Mouse (Mus musculus): ENCODE results near the gene Acin1. TPM values are rescaled to one million over a fixed set of nuclear protein-coding genes. Genes with fewer than 3 reads are reported as not detected.
A peak's percentile ranks its signal among the peaks of the same experiment; 100 is the strongest.

Gene Acin1
- polyA plus RNA-seq, 1 experiment from 2014 or later, result 99.4 TPM

DNA sequence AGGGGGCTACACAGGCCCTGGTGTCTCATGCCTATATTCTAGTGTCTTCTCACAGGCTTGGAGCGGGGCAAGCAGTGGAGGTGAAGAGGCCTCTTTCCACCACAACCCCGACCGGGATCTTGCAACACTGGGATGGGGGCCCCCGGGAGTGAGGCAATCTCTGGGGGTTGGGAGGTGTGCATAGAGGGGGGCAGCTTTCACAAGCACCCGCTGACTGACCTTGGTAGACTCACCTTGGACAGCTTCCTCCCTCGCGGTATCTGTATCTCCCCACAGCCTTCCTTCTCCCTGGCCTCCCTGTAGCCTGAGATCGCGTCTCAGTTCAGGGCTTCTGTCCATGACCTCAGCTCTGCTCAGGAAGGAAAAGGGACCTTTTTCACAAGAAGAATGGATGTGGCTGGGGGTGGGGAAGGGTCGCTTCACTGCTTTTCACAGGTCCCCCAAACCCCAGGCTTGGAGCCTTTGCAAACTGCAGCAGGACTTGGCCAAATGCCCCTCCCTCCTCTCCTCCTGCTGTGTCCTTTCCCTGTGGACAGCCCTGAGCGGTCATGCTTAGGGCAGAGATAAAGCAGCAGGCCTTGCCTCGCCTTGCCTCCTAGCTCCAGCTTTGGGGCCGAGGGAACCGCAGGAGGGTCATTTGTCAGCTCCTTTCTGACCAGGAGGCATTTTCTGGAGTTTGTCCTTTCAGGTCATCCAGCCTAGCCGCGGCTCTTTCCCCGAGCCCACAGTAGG is 20.0 kb upstream of the Acin1 start:
- Histone ChIP-seq H3K36me3 (ENCODE audit: control insufficient read depth, insufficient read depth, low read length) (no peaks in the 10 kb centered on the region), H3K4me2 (ENCODE audit: low read depth, low read length) (no peak overlapping the region), H3K27me3 (replicated peaks; ENCODE audit: control insufficient read depth, insufficient read depth, low read length) (no peaks in the 10 kb centered on the region), H3K4me3 (ENCODE audit: low read depth, low read length) (no peak overlapping the region), H3K27ac (replicated peaks; ENCODE audit: low read depth, low read length) (no peak overlapping the region), H3K9ac (ENCODE audit: low read depth, low read length) (no peak overlapping the region), H3K9me3 (ENCODE audit: control insufficient read depth, low read length) (no peaks in the 10 kb centered on the region), H3K4me1 (ENCODE audit: control insufficient read depth, insufficient read depth, low read length) (no peaks in the 10 kb centered on the region)
- ATAC-seq (ENCODE audit: low read depth), result no peak
- DNase-seq (ENCODE audit: low spot score), result no peak
- WGBS, result 50% methylated on average over 17 of the region's 17 CpGs

- H3K4me1 ChIP-seq (ENCODE audit: control insufficient read depth, insufficient read depth, low read length), result no peaks in the 10 kb centered on the region
- no peak overlapping the region for H3K9ac ChIP-seq (ENCODE audit: low read depth, low read length)
- no peaks in the 10 kb centered on the region for H3K36me3 ChIP-seq (ENCODE audit: control insufficient read depth, insufficient read depth, low read length)
- no peaks in the 10 kb centered on the region for H3K9me3 ChIP-seq (ENCODE audit: control insufficient read depth, low read length)
- no peak overlapping the region for H3K27ac ChIP-seq (replicated peaks; ENCODE audit: low read depth, low read length)
- ATAC-seq (ENCODE audit: low read depth) (no peak), DNase-seq (ENCODE audit: low spot score) (no peak)
- 54% methylated on average over 5 of the region's 5 CpGs for WGBS
- no peak overlapping the region for H3K4me3 ChIP-seq (ENCODE audit: low read depth, low read length)
- H3K4me2 ChIP-seq (ENCODE audit: low read depth, low read length), result no peak overlapping the region
- no peaks in the 10 kb centered on the region for H3K27me3 ChIP-seq (replicated peaks; ENCODE audit: control insufficient read depth, insufficient read depth, low read length)
Observed at GRCm38 (mm10) chr14:54705844-54706243, 19.1 kb upstream of the Acin1 start.

DNA sequence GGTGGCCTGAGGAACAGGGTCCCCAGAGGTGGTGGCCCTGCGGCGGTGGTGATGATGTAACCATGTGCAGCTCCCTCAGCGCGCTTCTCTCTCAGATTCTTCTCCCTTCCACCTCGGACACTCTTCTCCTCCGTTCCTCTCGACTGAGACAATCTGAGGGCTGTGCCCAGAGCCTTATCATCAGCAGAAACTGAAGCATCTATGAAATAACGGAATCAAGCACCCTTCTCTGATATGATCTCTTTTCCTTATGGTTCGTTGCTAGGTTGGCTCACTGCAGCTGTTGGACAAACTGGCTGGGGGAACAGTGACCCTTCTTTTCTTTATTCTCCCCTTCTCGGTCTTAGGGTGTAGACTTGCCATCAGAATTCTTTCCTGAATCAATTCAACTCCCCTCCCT is 16.5 kb upstream of the Acin1 start:
- ATAC-seq (ENCODE audit: low read depth) (no peak), DNase-seq (ENCODE audit: low spot score) (no peak)
- Histone ChIP-seq H3K9me3 (ENCODE audit: control insufficient read depth, low read length) (no peaks in the 10 kb centered on the region), H3K27me3 (replicated peaks; ENCODE audit: control insufficient read depth, insufficient read depth, low read length) (no peaks in the 10 kb centered on the region), H3K4me2 (ENCODE audit: low read depth, low read length) (no peak overlapping the region), H3K4me1 (ENCODE audit: control insufficient read depth, insufficient read depth, low read length) (no peaks in the 10 kb centered on the region), H3K9ac (ENCODE audit: low read depth, low read length) (no peak overlapping the region), H3K4me3 (ENCODE audit: low read depth, low read length) (no peak overlapping the region), H3K27ac (replicated peaks; ENCODE audit: low read depth, low read length) (no peak overlapping the region), H3K36me3 (ENCODE audit: control insufficient read depth, insufficient read depth, low read length) (no peaks in the 10 kb centered on the region)
- WGBS, result 60% methylated on average over 10 of the region's 10 CpGs

GRCm38 (mm10) chr14:54701298-54701697 is 14.6 kb upstream of the Acin1 start:
- Histone ChIP-seq H3K4me1 (ENCODE audit: control insufficient read depth, insufficient read depth, low read length) (no peaks in the 10 kb centered on the region), H3K4me3 (ENCODE audit: low read depth, low read length) (no peak overlapping the region), H3K4me2 (ENCODE audit: low read depth, low read length) (no peak overlapping the region), H3K9ac (ENCODE audit: low read depth, low read length) (no peak overlapping the region), H3K36me3 (ENCODE audit: control insufficient read depth, insufficient read depth, low read length) (no peaks in the 10 kb centered on the region), H3K9me3 (ENCODE audit: control insufficient read depth, low read length) (no peaks in the 10 kb centered on the region), H3K27ac (replicated peaks; ENCODE audit: low read depth, low read length) (no peak overlapping the region), H3K27me3 (replicated peaks; ENCODE audit: control insufficient read depth, insufficient read depth, low read length) (no peaks in the 10 kb centered on the region)
- DNase-seq (ENCODE audit: low spot score), result peak; percentile 77
- peak; percentile 74; the same call in 1 of the 2 replicates for ATAC-seq (ENCODE audit: low read depth)
- WGBS, result 10% methylated on average over 6 of the region's 6 CpGs

GRCm38 (mm10) chr14:54699586-54699985 is 12.9 kb upstream of the Acin1 start:
- Histone ChIP-seq H3K27me3 (replicated peaks; ENCODE audit: control insufficient read depth, insufficient read depth, low read length) (no peaks in the 10 kb centered on the region), H3K4me1 (ENCODE audit: control insufficient read depth, insufficient read depth, low read length) (no peaks in the 10 kb centered on the region), H3K4me3 (ENCODE audit: low read depth, low read length) (no peak overlapping the region), H3K9ac (ENCODE audit: low read depth, low read length) (no peak overlapping the region), H3K27ac (replicated peaks; ENCODE audit: low read depth, low read length) (no peak overlapping the region), H3K36me3 (ENCODE audit: control insufficient read depth, insufficient read depth, low read length) (no peaks in the 10 kb centered on the region), H3K9me3 (ENCODE audit: control insufficient read depth, low read length) (no peaks in the 10 kb centered on the region), H3K4me2 (ENCODE audit: low read depth, low read length) (no peak overlapping the region)
- DNase-seq (ENCODE audit: low spot score) (no peak), ATAC-seq (ENCODE audit: low read depth) (no peak)
- WGBS, result 47% methylated on average over 3 of the region's 3 CpGs

- H3K4me2 ChIP-seq (ENCODE audit: low read depth, low read length), result no peak within 1 kb of the TSS
- H3K4me1 ChIP-seq (ENCODE audit: control insufficient read depth, insufficient read depth, low read length), result no peaks in the 10 kb centered on the region
- DNase-seq (ENCODE audit: low spot score) (no peak), ATAC-seq (ENCODE audit: low read depth) (no peak)
- WGBS, result 61% methylated on average over 4 of the region's 4 CpGs
- no peaks in the 10 kb centered on the region for H3K36me3 ChIP-seq (ENCODE audit: control insufficient read depth, insufficient read depth, low read length)
- H3K9ac ChIP-seq (ENCODE audit: low read depth, low read length), result no peak within 1 kb of the TSS
- no peak within 1 kb of the TSS for H3K27ac ChIP-seq (replicated peaks; ENCODE audit: low read depth, low read length)
- H3K27me3 ChIP-seq (replicated peaks; ENCODE audit: control insufficient read depth, insufficient read depth, low read length), result no peaks in the 10 kb centered on the region
- H3K4me3 ChIP-seq (ENCODE audit: low read depth, low read length), result no peak within 1 kb of the TSS
- H3K9me3 ChIP-seq (ENCODE audit: control insufficient read depth, low read length), result no peaks in the 10 kb centered on the region
Observed at GRCm38 (mm10) chr14:54698733-54699132, 12.0 kb upstream of the Acin1 start, which contains the start of gene Gm29776. Gm29776 (minus strand) TSS chr14:54698833.

DNA sequence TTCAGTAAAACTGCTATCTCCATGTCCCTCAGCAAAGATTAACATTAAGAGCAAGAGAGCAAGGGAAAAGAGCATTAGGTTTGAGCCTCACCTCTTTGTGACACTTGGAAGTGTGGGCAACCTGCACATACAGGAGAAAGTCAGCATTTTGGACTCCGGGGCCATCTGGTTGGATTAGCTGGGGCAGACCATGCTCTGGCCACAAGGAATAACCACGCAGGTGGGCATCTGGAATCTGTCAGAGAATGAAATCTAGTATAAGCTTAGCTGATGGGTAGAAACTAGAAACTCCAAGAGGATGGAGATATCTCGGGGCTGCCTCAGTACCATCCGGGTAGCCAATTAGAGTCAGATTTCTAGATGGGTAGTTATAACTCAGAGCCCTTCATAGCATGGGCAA is 10.0 kb upstream of the Acin1 start:
- no peak overlapping the region for H3K27ac ChIP-seq (replicated peaks; ENCODE audit: low read depth, low read length)
- no peak overlapping the region for H3K4me3 ChIP-seq (ENCODE audit: low read depth, low read length)
- H3K9ac ChIP-seq (ENCODE audit: low read depth, low read length), result no peak overlapping the region
- no peaks in the 10 kb centered on the region for H3K27me3 ChIP-seq (replicated peaks; ENCODE audit: control insufficient read depth, insufficient read depth, low read length)
- peaks cover 5% of the 10 kb centered on the region; the same call in 1 of the 2 replicates for H3K36me3 ChIP-seq (ENCODE audit: control insufficient read depth, insufficient read depth, low read length)
- WGBS, result 70% methylated on average over 4 of the region's 4 CpGs
- no peaks in the 10 kb centered on the region for H3K4me1 ChIP-seq (ENCODE audit: control insufficient read depth, insufficient read depth, low read length)
- no peaks in the 10 kb centered on the region for H3K9me3 ChIP-seq (ENCODE audit: control insufficient read depth, low read length)
- DNase-seq (ENCODE audit: low spot score) (no peak), ATAC-seq (ENCODE audit: low read depth) (no peak)
- no peak overlapping the region for H3K4me2 ChIP-seq (ENCODE audit: low read depth, low read length)

DNA sequence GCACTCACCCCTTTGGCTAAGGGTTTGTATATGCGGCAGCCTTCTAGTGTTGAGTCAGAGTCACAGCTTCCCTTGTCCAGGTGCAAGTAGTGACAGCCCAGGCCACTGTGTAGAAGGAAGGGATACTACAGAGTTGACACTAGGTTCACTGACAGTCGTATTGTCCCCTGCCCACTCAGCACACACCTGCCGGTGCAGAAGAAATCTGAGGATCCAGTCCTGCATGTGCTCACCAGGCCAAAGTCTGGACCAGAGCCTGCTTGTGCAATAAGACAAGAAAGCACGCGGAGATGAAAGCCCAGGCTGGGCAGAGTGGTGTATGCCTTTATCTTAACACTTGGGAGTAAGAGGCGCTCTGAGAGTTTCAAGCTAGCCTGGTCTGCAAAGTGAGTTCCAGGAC is 8.3 kb upstream of the Acin1 start:
- H3K4me2 ChIP-seq (ENCODE audit: low read depth, low read length), result no peak overlapping the region
- WGBS, result 80% methylated on average over 6 of the region's 6 CpGs
- H3K9ac ChIP-seq (ENCODE audit: low read depth, low read length), result no peak overlapping the region
- no peak for DNase-seq (ENCODE audit: low spot score)
- ATAC-seq (ENCODE audit: low read depth), result no peak
- H3K27me3 ChIP-seq (replicated peaks; ENCODE audit: control insufficient read depth, insufficient read depth, low read length), result no peaks in the 10 kb centered on the region
- H3K9me3 ChIP-seq (ENCODE audit: control insufficient read depth, low read length), result no peaks in the 10 kb centered on the region
- H3K36me3 ChIP-seq (ENCODE audit: control insufficient read depth, insufficient read depth, low read length), result peaks cover 16% of the 10 kb centered on the region
- no peaks in the 10 kb centered on the region for H3K4me1 ChIP-seq (ENCODE audit: control insufficient read depth, insufficient read depth, low read length)
- H3K4me3 ChIP-seq (ENCODE audit: low read depth, low read length), result no peak overlapping the region
- no peak overlapping the region for H3K27ac ChIP-seq (replicated peaks; ENCODE audit: low read depth, low read length)

- Histone ChIP-seq H3K27ac (replicated peaks; ENCODE audit: low read depth, low read length) (peak overlapping the region; percentile 96), H3K36me3 (ENCODE audit: control insufficient read depth, insufficient read depth, low read length) (peaks cover 30% of the 10 kb centered on the region), H3K9ac (ENCODE audit: low read depth, low read length) (peak overlapping the region; percentile 97), H3K4me3 (ENCODE audit: low read depth, low read length) (peak overlapping the region; percentile 90), H3K4me1 (ENCODE audit: control insufficient read depth, insufficient read depth, low read length) (peaks cover 19% of the 10 kb centered on the region), H3K27me3 (replicated peaks; ENCODE audit: control insufficient read depth, insufficient read depth, low read length) (no peaks in the 10 kb centered on the region), H3K9me3 (ENCODE audit: control insufficient read depth, low read length) (no peaks in the 10 kb centered on the region), H3K4me2 (ENCODE audit: low read depth, low read length) (peak overlapping the region; percentile 67)
- DNase-seq (ENCODE audit: low spot score) (no peak), ATAC-seq (ENCODE audit: low read depth) (no peak)
- 3% methylated on average over 8 of the region's 8 CpGs for WGBS
Observed at GRCm38 (mm10) chr14:54687251-54687650, 520 bp upstream of the Acin1 start.

Measured in embryonic facial prominence, embryonic 14.5 days (tissue).